Mouse (Mus musculus) ES-E14 (cell line): Measurements from ENCODE around the gene Tm7sf3. TPM values are rescaled to one million over a fixed set of nuclear protein-coding genes. Genes with fewer than 3 reads are reported as not detected.

Experiments
- DNase-seq: peaks from one replicate; pipeline ENCODE4 v3.0.0-alpha.2; 2013; ENCODE audit warnings: low read depth, low spot score
- H3K27ac ChIP-seq: 2 replicates; pipeline ENCODE4 v1.5.1; 2012; ENCODE audit warnings: low read depth, mild to moderate bottlenecking, low read length, moderate library complexity, mixed read lengths; ENCODE audit not compliant: poor library complexity, insufficient read depth, severe bottlenecking
- H3K36me3 ChIP-seq: 2 replicates; pipeline ENCODE4 v1.6.1; 2012; ENCODE audit warnings: mild to moderate bottlenecking, low read length, moderate library complexity, mixed read lengths; ENCODE audit not compliant: control insufficient read depth, poor library complexity, insufficient read depth, severe bottlenecking
- H3K4me1 ChIP-seq, 2 experiments: fragments of 150-350 bp in 1 of 2; sonication (generic) in 1 of 2; 2 replicates each; pipeline ENCODE4 v1.6.1; 2012; ENCODE audit warnings: low read length in 2 of 2, mild to moderate bottlenecking in 1 of 2, mixed read lengths in 1 of 2; ENCODE audit not compliant: control insufficient read depth in 2 of 2, insufficient read depth in 2 of 2, poor library complexity in 1 of 2
- H3K4me3 ChIP-seq, 2 experiments: fragments of 150-350 bp in 1 of 2; sonication (generic) in 1 of 2; 2 replicates each; pipeline ENCODE4 v1.5.1; 2012; ENCODE audit warnings: low read length in 2 of 2, low read depth in 1 of 2, mild to moderate bottlenecking in 1 of 2, mixed read lengths in 1 of 2; ENCODE audit not compliant: insufficient read depth in 1 of 2, poor library complexity in 1 of 2, severe bottlenecking in 1 of 2
- H3K9ac ChIP-seq: 2 replicates; pipeline ENCODE4 v1.6.1; 2012; ENCODE audit warnings: low read depth, mild to moderate bottlenecking, low read length, mixed read lengths; ENCODE audit not compliant: poor library complexity, insufficient read depth, severe bottlenecking
- H3K9me3 ChIP-seq: fragments of 150-350 bp; sonication (generic); 2 replicates; pipeline ENCODE4 v1.6.1; 2012; ENCODE audit warnings: low read depth, mild to moderate bottlenecking, low read length; ENCODE audit not compliant: control insufficient read depth, insufficient read depth
- CHD2 ChIP-seq: IDR thresholded peaks from 2 replicates; pipeline ENCODE4 v1.6.1; 2014; ENCODE audit warnings: mild to moderate bottlenecking, low read depth, low read length, inconsistent platforms
- HCFC1 ChIP-seq: IDR thresholded peaks from 2 replicates; pipeline ENCODE4 v1.6.1; 2012; ENCODE audit warnings: low read length, inconsistent platforms, borderline replicate concordance; ENCODE audit not compliant: insufficient read depth
- MAFK ChIP-seq: IDR thresholded peaks from 2 replicates; pipeline ENCODE4 v1.6.1; 2014; ENCODE audit warnings: mild to moderate bottlenecking, low read depth, low read length, inconsistent platforms; ENCODE audit not compliant: insufficient read depth
- ZC3H11A ChIP-seq: IDR thresholded peaks from 2 replicates; pipeline ENCODE4 v1.6.1; 2012; ENCODE audit warnings: low read depth, mild to moderate bottlenecking, inconsistent platforms, low read length, borderline replicate concordance
- ZNF384 ChIP-seq: IDR thresholded peaks from 2 replicates; pipeline ENCODE4 v1.6.1; 2012; ENCODE audit warnings: low read depth, low read length, inconsistent platforms
- in situ Hi-C, 2 experiments: fragments of 600-800 bp; cut with MboI; formaldehyde crosslinking; loops; one replicate each; pipeline ENCODE4 v1.15.1; 2025; ENCODE audit warnings: low sequenced_read_pairs in 2 of 2, inconsistent platforms in 1 of 2; ENCODE audit not compliant: unreplicated experiment in 2 of 2
- total RNA-seq: library from RNA; depleted of rRNA; stranded (reverse); fragments of 300-350 nt; gene quantifications from 2 replicates; pipeline ENCODE4 v1.2.3, GENCODE M21; 2012

The Tm7sf3 gene
- total RNA-seq, 1 experiment: 99.6 TPM

DNA sequence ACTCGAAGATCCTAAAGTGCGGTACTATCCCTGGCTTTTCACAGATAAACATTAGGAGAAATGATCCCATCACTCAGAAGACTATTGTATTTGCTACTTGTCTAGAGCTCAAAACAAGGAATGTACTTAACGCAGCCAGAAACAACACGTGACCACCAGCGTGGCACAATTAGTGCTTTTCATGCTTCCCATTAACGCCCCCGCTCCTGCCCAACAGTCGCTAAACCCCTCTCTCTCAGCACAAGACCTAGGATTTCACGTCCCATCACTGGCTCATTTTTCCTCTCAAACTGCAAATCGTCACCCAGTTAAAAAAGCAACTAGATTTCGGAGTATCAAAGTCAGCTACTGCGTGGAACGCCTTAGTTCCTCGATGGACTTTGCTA lies 9.0 kb downstream of the Tm7sf3 start:
- Histone ChIP-seq H3K9me3 (no peaks in the 10 kb centered on the region), H3K4me1 (peaks cover 8 to 12% of the 10 kb centered on the region in 2 experiments), H3K36me3 (no peaks in the 10 kb centered on the region; the same call in 1 of the 2 replicates), H3K9ac (peak overlapping the region; percentile 95), H3K4me3 (peak overlapping the region; percentile 92 to 95), H3K27ac (peak overlapping the region; percentile 98)
- in situ Hi-C loops: no loop called here
- no peak for TF ChIP-seq CHD2
- TF ChIP-seq MAFK: no peak
- TF ChIP-seq ZC3H11A: no peak
- TF ChIP-seq HCFC1: no peak
- no peak for TF ChIP-seq ZNF384
- no peak for DNase-seq

DNA sequence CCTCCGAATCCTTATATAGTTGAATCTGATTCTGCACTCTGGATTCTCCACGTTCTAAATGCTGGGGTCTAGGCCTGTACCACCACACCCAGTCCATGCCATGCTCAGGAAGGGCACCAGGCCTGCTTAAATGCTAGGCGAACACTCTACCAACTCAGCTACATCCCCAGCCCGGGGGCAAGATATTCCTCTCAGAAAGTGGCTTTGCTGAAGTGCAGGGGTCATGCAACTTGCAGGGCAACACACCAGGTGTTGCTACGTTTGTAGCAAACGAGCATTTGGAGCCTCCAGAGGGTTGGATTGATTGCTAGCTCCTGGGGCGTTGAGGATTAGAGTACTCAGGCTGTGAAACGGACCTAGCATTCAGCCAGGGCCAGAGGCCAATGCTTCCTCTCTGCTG lies 9.5 kb downstream of the Tm7sf3 start:
- H3K9me3 ChIP-seq: no peaks in the 10 kb centered on the region
- DNase-seq: no peak
- TF ChIP-seq CHD2 (no peak), HCFC1 (no peak), MAFK (no peak), ZNF384 (no peak), ZC3H11A (no peak)
- in situ Hi-C loops: no loop called here
- H3K27ac ChIP-seq: peak overlapping the region; percentile 98; the same call in 1 of the 2 replicates
- H3K4me3 ChIP-seq: peak overlapping the region; percentile 92 to 95
- no peaks in the 10 kb centered on the region; the same call in 1 of the 2 replicates for H3K36me3 ChIP-seq
- peaks cover 8 to 12% of the 10 kb centered on the region in 2 experiments for H3K4me1 ChIP-seq
- peak overlapping the region; percentile 95 for H3K9ac ChIP-seq

DNA sequence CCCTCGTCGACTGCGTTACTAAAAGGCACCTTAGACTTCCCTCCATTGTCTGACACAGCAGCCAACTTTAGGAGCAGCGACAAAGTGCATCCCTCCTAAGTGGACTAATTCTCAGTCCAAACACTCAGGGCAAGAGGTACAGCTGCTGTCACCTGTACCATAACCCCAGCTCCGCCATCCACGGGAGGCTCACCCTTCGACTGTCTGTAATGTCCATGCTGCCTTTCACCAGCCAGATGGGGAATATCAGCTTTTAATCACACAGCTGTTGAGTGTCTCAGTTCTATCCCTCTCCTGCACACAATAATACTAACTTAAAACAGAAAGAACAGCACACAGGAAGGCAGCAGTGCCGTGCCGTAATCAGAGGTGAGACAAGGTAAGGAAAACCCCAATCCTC lies 10.2 kb downstream of the Tm7sf3 start:
- peaks cover 8 to 12% of the 10 kb centered on the region in 2 experiments for H3K4me1 ChIP-seq
- no peak for TF ChIP-seq CHD2
- TF ChIP-seq HCFC1: no peak
- no peak for TF ChIP-seq ZNF384
- no peak for TF ChIP-seq MAFK
- no peak for TF ChIP-seq ZC3H11A
- H3K27ac ChIP-seq: peak overlapping the region; percentile 4; the same call in 1 of the 2 replicates
- H3K9me3 ChIP-seq: no peaks in the 10 kb centered on the region
- peak overlapping the region; percentile 92 to 95 for H3K4me3 ChIP-seq
- no peaks in the 10 kb centered on the region; the same call in 1 of the 2 replicates for H3K36me3 ChIP-seq
- DNase-seq: no peak
- in situ Hi-C loops: no loop called here
- peak overlapping the region; percentile 19; the same call in 1 of the 2 replicates for H3K9ac ChIP-seq

DNA sequence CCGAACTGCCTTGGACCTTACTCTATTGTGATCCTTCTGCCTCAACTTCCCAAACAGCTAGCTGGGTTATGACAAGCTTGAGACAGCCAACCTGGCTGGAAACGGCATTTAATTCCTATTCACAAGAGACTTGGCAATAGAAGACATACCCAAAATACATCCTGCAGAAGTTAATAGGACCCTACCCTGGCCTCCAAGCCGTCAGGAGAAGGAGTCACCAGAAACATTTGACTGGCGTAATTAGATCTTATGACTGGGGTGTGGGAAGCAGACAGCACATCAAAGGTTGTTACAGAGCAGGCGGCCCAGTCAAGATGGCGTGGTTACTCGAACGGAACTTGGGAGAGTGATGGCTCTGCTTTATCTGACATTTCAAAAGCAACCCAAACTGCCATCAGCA lies 10.8 kb downstream of the Tm7sf3 start:
- no peaks in the 10 kb centered on the region for H3K9me3 ChIP-seq
- no peaks in the 10 kb centered on the region; the same call in 1 of the 2 replicates for H3K36me3 ChIP-seq
- in situ Hi-C loops: no loop called here
- H3K9ac ChIP-seq: peak overlapping the region; percentile 19; the same call in 1 of the 2 replicates
- H3K27ac ChIP-seq: peak overlapping the region; percentile 58; the same call in 1 of the 2 replicates
- peaks cover 8 to 14% of the 10 kb centered on the region in 2 experiments for H3K4me1 ChIP-seq
- H3K4me3 ChIP-seq: peak overlapping the region; percentile 92 to 95
- TF ChIP-seq MAFK (no peak), HCFC1 (no peak), ZC3H11A (no peak), ZNF384 (no peak), CHD2 (no peak)
- peak; percentile 17 for DNase-seq
